Mouse (Mus musculus): ENCODE data around the gene Dda1. TPM values are rescaled to one million over a fixed set of nuclear protein-coding genes. Genes with fewer than 3 reads are reported as not detected.

Gene Dda1
- polyA plus RNA-seq, 2 experiments from 2014 or later, result 26.8 to 30.6 TPM

Other genes with a start within 250 kb of the Dda1 start
- 10 to 100 TPM; 18.3 to 18.5 TPM for gene Myo9b, start 196.5 kb upstream of the Dda1 start, polyA plus RNA-seq (2017; shearing (Covaris generic))
- 10 to 100 TPM; 27.3 to 35.0 TPM for gene Haus8, start 196.3 kb upstream of the Dda1 start, polyA plus RNA-seq (2017; shearing (Covaris generic))
- 100 to 1,000 TPM; 302 to 322 TPM for gene Use1, start 102.4 kb upstream of the Dda1 start, polyA plus RNA-seq (2017; shearing (Covaris generic))
- 1 to 10 TPM; 3.7 to 4.9 TPM for gene Ocel1, start 97.9 kb upstream of the Dda1 start, polyA plus RNA-seq (2017; shearing (Covaris generic))
- under 1 TPM in 1 of 2 experiments, not detected in 1; 0.45 TPM for gene Nr2f6, start 87.2 kb upstream of the Dda1 start, polyA plus RNA-seq (2017; shearing (Covaris generic))
- gene Ushbp1, start 73.4 kb upstream of the Dda1 start, polyA plus RNA-seq (2017; shearing (Covaris generic)), result under 1 TPM in 1 of 2 experiments, not detected in 1; 0.28 TPM
- gene Babam1, start 72.3 kb upstream of the Dda1 start, polyA plus RNA-seq (2017; shearing (Covaris generic)), result 10 to 100 TPM; 59.2 to 67.9 TPM
- gene Ankle1, start 63.2 kb upstream of the Dda1 start, polyA plus RNA-seq (2017; shearing (Covaris generic)), result 1 to 10 TPM; 1.7 to 2.4 TPM
- 10 to 100 TPM; 24.7 to 29.0 TPM for gene Abhd8, start 5.5 kb upstream of the Dda1 start, polyA plus RNA-seq (2017; shearing (Covaris generic))
- gene Mrpl34, start 4.2 kb upstream of the Dda1 start, polyA plus RNA-seq (2017; shearing (Covaris generic)), result 100 to 1,000 TPM in 1 of 2 experiments, 10 to 100 TPM in 1; 70.3 to 101 TPM
- gene Ano8, start 16.8 kb downstream of the Dda1 start, polyA plus RNA-seq (2017; shearing (Covaris generic)), result under 1 TPM in 1 of 2 experiments, not detected in 1; 0.24 TPM
- gene Gtpbp3, start 18.9 kb downstream of the Dda1 start, polyA plus RNA-seq (2017; shearing (Covaris generic)), result 1 to 10 TPM; 3.9 to 5.1 TPM
- gene Plvap, start 42.6 kb downstream of the Dda1 start, polyA plus RNA-seq (2017; shearing (Covaris generic)), result not detected
- not detected for gene Ccdc194, start 56.5 kb downstream of the Dda1 start, polyA plus RNA-seq (2017; shearing (Covaris generic))
- gene Bst2, start 68.3 kb downstream of the Dda1 start, polyA plus RNA-seq (2017; shearing (Covaris generic)), result 100 to 1,000 TPM in 1 of 2 experiments, 10 to 100 TPM in 1; 40.2 to 113 TPM
- 10 to 100 TPM; 59.3 to 71.7 TPM for gene Mvb12a, start 73.7 kb downstream of the Dda1 start, polyA plus RNA-seq (2017; shearing (Covaris generic))
- gene Tmem221, start 89.7 kb downstream of the Dda1 start, polyA plus RNA-seq (2017; shearing (Covaris generic)), result 1 to 10 TPM in 1 of 2 experiments, under 1 TPM in 1; 0.99 to 1.7 TPM
- under 1 TPM in 1 of 2 experiments, not detected in 1; 0.15 TPM for gene Nxnl1, start 97.4 kb downstream of the Dda1 start, polyA plus RNA-seq (2017; shearing (Covaris generic))
- 1 to 10 TPM; 4.4 to 8.9 TPM for gene Slc27a1, start 99.7 kb downstream of the Dda1 start, polyA plus RNA-seq (2017; shearing (Covaris generic))
- 10 to 100 TPM; 77.4 to 87.4 TPM for gene Pgls, start 123.0 kb downstream of the Dda1 start, polyA plus RNA-seq (2017; shearing (Covaris generic))
- gene Fam129c, start 128.4 kb downstream of the Dda1 start, polyA plus RNA-seq (2017; shearing (Covaris generic)), result 1 to 10 TPM; 1.9 to 3.9 TPM
- gene Colgalt1, start 141.8 kb downstream of the Dda1 start, polyA plus RNA-seq (2017; shearing (Covaris generic)), result 10 to 100 TPM; 10.5 to 11.4 TPM
- gene Unc13a, start 202.6 kb downstream of the Dda1 start, polyA plus RNA-seq (2017; shearing (Covaris generic)), result under 1 TPM; 0.37 to 0.93 TPM
- gene Jak3, start 207.1 kb downstream of the Dda1 start, polyA plus RNA-seq (2017; shearing (Covaris generic)), result 10 to 100 TPM; 18.6 to 41.7 TPM
- gene Insl3, start 220.0 kb downstream of the Dda1 start, polyA plus RNA-seq (2017; shearing (Covaris generic)), result 10 to 100 TPM; 16.4 to 23.9 TPM
- gene B3gnt3, start 232.6 kb downstream of the Dda1 start, polyA plus RNA-seq (2017; shearing (Covaris generic)), result 1 to 10 TPM; 3.3 to 3.8 TPM

Measured in activated CD4-positive, CD25-positive, alpha-beta regulatory T cell, adult 4 months (primary cell).